Mouse (Mus musculus) cerebellum, adult 18-20 months (tissue): ENCODE measurements around the gene Gm13420.
"Not testable (repeated sequence)": the region's sequence is repeated elsewhere in the genome, so short reads cannot be mapped to it uniquely, and the experiment has no call there.

Source experiments
- DNase-seq, 2 experiments: peaks; one replicate each; pipeline ENCODE4 v3.0.0; 2021

The Gm13420 gene

DNA sequence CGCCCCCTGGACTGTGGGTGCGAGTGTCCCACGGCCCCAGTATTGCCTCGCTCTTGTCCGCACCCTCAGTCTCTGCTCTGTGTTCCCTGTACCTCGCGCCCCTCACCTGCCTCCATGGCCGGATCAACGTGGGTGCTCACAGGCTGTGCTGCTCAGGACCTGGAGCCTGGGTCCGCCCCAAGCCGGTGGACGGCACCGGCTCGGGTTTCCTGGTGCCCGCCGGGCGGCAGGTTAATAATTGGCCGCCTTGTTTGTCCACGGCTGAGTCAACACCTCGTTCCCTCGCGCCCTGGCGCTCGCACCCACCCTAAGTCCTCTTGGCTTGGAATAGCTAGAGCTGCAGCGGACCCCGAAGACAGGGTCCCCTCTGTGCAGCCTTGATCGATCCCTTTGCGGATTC, at the start of gene Gm13420:
Gm13420 (minus strand) TSS at position 189 of the 400 bp plus-strand sequence.
- DNase-seq = no peak

- DNase-seq = no peak
These were observed 41.4 kb upstream of the Gm13420 start for GRCm38 (mm10) chr2:29792772-29793487.

- peak; percentile 87 to 90 for DNase-seq
These were observed 36.6 kb upstream of the Gm13420 start, which contains the start of gene Trub2 for GRCm38 (mm10) chr2:29787937-29788681. TSS of gene Trub2 (minus strand) at chr2:29788502.

GRCm38 (mm10) chr2:29787104-29787917, 35.8 kb upstream of the Gm13420 start, which contains the start of gene Coq4:
TSS of gene Coq4 (plus strand) at chr2:29787493.
- DNase-seq = peak; percentile 93

DNA sequence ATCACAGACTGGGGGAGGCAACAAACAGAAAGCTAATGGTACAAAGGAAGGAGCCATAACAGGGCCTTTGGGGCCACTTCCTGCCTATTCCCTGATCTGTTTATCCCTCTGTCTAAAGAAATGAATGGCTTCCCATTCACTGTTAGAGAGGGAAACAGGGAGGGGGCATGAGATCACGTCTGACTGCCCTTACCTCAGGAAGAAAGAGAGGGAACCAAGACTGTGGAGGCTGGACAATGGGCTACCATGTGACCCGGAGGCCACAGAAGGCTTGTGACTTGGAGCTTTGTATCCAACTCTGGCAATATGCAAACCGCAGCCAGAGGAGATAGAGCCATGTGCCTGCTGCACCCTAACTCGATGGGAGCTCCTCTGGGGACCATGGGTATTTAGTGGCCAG, 32.8 kb upstream of the Gm13420 start:
- no peak for DNase-seq

DNA sequence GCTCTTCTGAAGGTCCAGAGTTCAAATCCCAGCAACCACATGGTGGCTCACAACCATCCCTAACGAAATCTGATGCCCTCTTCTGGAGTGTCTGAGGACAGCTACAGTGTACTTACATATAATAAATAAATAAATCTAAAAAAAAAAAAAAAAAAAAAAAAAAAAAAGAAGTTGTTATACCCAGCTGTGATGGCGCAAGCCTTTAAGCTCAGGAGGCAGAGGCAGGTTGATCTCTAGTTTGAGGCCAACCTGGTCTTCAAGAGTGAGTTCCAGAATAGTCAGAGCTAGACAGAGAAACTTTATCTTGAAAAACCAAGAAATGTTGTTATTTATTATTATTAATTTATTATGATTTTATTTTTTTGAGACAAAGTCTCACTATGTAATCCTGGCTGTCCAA, 29.8 kb upstream of the Gm13420 start:
- DNase-seq = not testable (repeated sequence)

DNA sequence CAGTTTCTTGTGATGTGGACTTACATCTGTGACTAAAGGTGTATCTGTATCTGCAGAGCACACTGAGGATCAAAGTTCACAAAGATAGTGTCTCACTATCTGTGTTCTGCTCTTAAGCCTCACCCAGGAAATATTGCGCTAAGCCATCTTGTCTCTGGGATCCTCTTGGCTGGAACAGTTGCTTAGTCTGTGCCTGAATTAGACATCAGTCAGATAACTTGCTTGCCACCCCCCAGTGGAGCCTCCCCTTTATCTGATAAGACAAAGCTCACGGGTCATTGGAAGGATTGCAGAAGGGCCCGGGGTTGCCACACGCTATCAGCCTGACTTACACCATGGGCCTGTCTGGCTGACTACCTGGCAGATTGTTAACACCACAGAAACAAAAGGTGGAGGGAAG, 21.8 kb upstream of the Gm13420 start:
- no peak for DNase-seq

DNA sequence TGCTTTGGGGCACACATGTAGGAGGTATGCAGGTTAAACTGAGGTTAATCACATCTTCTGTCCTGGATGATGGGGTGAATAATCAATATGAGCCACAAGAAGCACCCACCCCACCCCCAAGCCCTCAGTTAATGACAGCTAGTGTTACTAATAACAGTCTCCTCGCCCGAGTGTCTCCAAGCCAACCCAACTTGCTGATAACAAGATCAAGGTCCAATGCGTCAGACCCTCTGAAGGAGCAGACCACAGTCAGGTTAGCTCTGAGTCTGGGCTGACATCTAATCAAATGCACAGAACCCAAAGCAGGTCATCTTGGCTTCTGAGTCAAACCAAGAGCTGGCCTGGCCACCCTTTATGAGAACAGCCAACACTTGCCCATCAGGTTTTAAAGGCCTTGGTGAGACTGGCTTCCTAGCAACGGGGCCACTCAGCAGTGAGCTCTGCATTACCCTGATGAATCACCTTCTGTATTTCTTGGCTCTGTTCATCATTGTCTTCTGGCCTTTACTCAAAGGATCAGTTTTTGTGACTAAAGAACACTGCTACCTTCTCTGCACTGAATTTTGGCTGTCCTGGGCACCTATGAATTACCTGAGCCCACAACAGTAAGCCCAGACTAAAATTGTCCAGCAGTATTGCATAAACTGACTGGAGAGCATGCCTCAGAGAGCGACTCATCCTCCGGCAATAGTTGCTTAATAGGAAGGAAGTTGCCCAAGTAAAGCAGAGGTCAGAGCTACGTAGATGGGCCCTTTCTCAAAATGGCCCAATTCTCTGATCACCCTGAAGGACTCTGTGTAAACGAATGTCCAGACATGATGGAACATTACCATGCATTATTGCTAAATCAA, 20.4 kb upstream of the Gm13420 start:
- DNase-seq = no peak

DNA sequence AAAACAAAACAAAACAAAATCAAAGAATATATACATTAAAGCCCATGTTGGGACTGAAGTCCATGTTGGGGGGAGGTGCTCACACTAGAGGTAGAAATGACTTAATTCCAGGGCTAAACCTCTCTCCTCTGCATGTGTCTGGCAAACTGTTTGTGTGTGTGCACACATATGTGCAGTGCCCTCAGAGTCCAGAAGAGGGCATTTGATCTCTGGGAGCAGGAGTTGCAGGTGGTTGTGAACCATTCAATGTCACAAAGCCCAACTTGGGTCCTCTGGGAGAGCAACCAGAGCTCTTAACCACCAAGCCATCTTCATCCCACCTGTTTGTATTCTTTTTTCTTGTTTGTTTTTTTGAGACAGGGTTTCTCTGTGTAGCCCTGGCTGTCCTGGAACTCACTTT, 18.7 kb upstream of the Gm13420 start:
- DNase-seq = no peak

DNA sequence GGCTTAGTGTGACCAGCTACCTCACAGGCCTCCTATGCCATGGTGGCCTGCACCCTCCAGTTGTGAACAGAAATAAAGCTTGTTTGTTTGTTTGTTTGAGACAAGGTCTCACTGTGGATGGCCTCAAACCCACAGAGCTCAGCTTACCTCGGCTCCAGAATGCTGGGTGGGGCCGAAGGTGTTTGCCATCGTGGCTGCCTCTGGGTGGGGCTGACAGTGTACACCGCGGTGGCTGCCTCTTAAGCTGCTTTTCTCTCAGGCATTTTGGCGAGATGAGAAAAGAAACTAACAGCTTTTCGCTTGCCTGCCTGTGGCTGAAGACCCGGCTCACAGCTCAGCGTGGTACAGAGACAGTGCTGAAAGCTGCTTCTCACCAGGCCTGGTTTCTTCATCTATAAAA, 17.4 kb upstream of the Gm13420 start:
- DNase-seq = no peak

DNA sequence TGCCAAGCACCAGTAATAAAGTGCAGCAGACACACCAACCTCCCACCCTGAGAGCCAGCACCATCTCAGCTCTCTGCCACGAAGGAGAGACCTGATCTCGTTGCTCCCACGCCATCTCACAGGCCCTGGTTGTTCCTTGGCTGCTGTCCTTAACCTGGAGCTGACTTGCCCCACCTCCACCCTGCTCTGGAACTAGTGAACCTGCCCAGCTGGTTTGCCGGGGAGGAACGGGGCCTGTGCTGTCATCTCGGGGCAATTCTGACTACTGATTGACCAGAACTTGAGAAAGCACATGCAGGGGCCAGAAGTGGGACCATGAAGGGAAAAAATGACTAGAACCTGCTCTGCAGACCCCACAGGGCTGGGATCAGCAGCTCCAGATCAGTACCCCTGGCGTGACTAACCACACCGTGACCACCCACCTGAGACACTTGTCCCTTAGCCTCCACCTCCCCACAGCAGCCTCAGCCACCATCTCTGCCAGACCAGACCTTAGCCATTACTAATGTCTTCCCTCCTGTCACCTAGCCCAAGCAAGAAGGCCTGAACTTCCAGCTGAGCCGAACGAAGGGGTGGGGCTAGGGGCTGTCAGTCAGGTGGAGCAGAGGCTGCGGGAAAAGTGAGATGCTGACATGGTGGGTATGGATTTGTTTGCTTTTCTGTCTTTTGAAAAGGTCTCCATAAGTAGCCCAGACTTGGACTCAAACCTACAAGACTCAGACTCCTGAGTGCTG, 16.7 kb upstream of the Gm13420 start:
- no peak for DNase-seq

DNA sequence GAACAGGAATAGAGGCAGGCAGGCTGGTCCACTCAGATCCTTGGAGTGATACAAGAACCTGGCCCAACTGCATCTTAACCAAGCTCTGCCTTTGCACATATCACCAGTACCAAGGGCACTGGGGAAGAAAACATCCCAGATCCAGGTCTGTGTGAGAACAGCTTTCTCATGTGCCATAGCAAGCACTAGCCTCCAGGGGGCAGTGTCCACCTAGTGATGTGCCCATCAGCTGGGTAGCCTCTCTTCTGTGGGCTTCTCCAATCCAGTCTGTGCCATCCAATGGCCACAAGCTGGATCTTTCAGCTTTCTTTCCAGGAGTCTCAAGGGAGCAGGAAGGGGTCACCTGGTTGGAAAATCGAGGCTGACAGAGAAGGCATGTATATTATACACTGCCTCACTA, 13.3 kb upstream of the Gm13420 start:
- peak; percentile 67 to 71 for DNase-seq

- no peak for DNase-seq
These were observed 4.2 kb upstream of the Gm13420 start for GRCm38 (mm10) chr2:29755693-29756092.

DNA sequence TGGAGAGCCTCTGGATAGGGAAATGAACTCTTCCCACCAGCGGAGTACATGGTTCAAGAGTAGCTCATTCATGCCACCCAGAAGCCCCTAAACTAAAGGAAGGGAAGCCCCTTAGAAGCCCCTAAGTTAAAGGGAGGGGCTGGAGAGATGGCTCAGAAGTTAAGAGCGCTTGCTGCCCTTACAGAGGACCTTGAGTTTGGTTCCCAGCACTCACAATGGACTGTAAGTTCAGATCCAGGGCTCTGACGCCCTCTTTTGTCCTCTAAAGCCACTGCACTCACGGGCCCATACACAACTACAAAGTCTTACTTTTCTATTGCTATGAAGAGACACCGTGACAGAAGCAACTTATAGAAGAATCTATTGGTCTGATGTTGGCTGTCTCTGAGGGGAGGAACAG, 912 bp upstream of the Gm13420 start:
- no peak for DNase-seq

- no peak for DNase-seq
These were observed 3.0 kb downstream of the Gm13420 start for GRCm38 (mm10) chr2:29748499-29748898.

- peak; percentile 40 to 44 for DNase-seq
These were observed 3.6 kb downstream of the Gm13420 start for GRCm38 (mm10) chr2:29747852-29748251.

DNA sequence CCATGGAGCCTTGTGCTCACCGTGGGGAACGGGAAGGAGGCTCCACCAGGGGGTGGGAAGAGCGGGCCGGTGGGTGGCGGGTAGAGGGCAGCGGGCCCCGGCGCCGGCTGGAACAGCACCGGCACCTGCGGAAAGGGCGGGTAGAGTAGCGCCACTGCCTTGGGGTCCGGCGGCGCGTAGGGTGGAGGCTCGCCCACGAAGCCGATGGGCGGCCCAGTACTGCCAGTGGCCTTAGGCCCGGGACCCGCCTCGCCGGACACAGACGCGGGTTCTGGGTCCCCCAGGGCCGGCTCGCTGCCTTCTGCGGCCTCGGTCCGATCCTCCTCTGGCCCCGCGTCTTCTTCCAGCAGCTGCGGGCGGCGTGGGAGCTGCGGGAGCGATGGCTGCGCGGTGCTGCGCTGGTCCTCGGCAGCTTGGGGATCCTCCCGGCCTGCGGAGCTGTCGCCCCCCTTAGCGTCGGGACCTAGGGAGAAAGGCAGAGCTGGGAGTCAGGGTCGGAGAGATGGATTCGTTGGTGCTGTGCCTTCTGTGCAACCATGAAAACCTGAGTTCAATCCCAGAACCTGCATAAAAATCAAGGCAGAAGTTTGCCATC, 4.2 kb downstream of the Gm13420 start:
- peak; percentile 22 to 42 for DNase-seq

DNA sequence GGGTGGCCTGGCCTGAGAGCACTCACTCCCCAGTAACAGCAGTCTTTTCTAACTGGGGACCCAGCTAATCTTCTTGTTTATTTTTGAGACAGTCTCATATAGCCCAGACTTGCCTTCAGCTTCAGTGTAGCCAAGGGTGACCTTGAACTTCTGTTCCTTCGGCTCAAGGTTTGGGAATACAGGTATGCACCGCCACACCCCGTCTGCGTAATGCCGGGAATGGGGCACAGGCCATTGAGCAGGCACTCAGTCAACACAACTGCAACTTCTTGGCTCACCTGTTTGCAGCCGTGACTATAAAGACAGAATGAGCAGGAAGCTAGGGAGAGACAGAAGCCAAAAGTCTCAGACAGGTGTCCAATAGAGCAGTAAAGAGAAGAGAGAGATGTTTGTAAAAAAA, 7.2 kb downstream of the Gm13420 start:
- DNase-seq = no peak

- DNase-seq = no peak
These were observed 10.3 kb downstream of the Gm13420 start for GRCm38 (mm10) chr2:29741207-29741606.

DNA sequence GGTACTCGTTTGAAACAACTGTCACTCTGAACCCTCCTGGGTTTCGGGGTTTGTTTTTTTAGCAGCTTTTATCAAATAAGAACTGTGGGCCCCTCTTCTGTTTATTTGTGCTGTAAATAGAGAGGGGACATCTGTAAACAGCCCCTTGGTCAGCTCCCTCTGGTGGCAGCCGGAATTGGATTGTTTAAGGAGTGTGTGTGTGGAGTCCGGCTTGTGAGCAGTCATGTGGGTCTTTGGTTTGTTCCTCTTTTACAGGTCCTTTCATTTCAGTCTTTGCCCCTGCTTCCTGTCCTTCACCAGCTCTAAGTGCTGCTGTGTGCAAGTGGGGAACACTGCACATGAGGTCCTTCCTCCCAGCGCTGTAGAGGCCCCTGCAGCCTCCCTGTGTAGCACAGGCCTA, 12.1 kb downstream of the Gm13420 start:
- no peak for DNase-seq

DNA sequence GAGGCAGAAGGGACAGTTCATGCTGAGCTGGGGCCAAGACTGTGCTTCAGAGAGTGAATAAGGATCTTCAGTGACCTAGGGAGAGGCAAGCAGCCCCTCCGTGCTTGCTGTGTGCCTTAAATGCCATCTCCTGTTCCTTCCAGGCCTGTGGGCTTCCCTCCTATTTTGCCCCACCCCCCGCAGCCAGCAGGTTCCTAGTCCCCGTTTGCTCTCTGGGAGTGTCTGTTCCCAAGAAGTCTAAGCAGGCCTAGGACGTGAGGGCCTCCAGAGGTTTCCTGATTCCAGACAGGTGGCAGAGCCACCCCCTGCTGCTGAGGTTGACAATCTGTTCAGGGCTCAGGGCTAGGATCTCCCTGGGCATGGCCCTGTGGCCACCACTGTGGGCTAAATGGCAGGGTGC, 12.7 kb downstream of the Gm13420 start:
- DNase-seq = no peak
